Mouse (Mus musculus): ENCODE results near the gene Trim21. TPM values are rescaled to one million over a fixed set of nuclear protein-coding genes. Genes with fewer than 3 reads are reported as not detected.

Trim21 gene
- polyA plus RNA-seq, 1 experiment from 2014 or later, result not detected

Other genes starting within 250 kb of the Trim21 start
- 95.7 and 101 TPM in 2 replicates for gene Rrm1, start 123.8 kb downstream of the Trim21 start, polyA plus RNA-seq (2015; fragmentation: Nextera tagmentation; extraction: Ambion mirVana)
- 0.23 and 0.38 TPM in 2 replicates for gene Olfr543, start 83.8 kb downstream of the Trim21 start, polyA plus RNA-seq (2015; fragmentation: Nextera tagmentation; extraction: Ambion mirVana)
- gene Olfr544, start 77.2 kb downstream of the Trim21 start, polyA plus RNA-seq (2015; fragmentation: Nextera tagmentation; extraction: Ambion mirVana), result 0.06 and 0.13 TPM in 2 replicates
- 0.05 and 0.15 TPM in 2 replicates for gene Olfr545, start 65.9 kb downstream of the Trim21 start, polyA plus RNA-seq (2015; fragmentation: Nextera tagmentation; extraction: Ambion mirVana)
- gene Olfr547, start 30.7 kb downstream of the Trim21 start, polyA plus RNA-seq (2015; fragmentation: Nextera tagmentation; extraction: Ambion mirVana), result not detected in 2 replicates
- gene Olfr548-ps1, start 24.6 kb downstream of the Trim21 start, polyA plus RNA-seq (2015; fragmentation: Nextera tagmentation; extraction: Ambion mirVana), result not detected in 2 replicates
- gene Olfr549, start 15.6 kb downstream of the Trim21 start, polyA plus RNA-seq (2015; fragmentation: Nextera tagmentation; extraction: Ambion mirVana), result not detected in 2 replicates
- not detected in 2 replicates for gene Olfr550, start 6.0 kb upstream of the Trim21 start, polyA plus RNA-seq (2015; fragmentation: Nextera tagmentation; extraction: Ambion mirVana)
- gene Olfr551, start 26.4 kb upstream of the Trim21 start, polyA plus RNA-seq (2015; fragmentation: Nextera tagmentation; extraction: Ambion mirVana), result not detected in 2 replicates
- not detected in 2 replicates for gene Olfr552, start 32.3 kb upstream of the Trim21 start, polyA plus RNA-seq (2015; fragmentation: Nextera tagmentation; extraction: Ambion mirVana)
- not detected in 2 replicates for gene Olfr553, start 52.7 kb upstream of the Trim21 start, polyA plus RNA-seq (2015; fragmentation: Nextera tagmentation; extraction: Ambion mirVana)
- gene Olfr554, start 72.9 kb upstream of the Trim21 start, polyA plus RNA-seq (2015; fragmentation: Nextera tagmentation; extraction: Ambion mirVana), result not detected in 2 replicates
- not detected in 2 replicates for gene Olfr555, start 93.3 kb upstream of the Trim21 start, polyA plus RNA-seq (2015; fragmentation: Nextera tagmentation; extraction: Ambion mirVana)
- gene Olfr556, start 99.4 kb upstream of the Trim21 start, polyA plus RNA-seq (2015; fragmentation: Nextera tagmentation; extraction: Ambion mirVana), result not detected in 2 replicates
- gene Trim68, start 121.8 kb upstream of the Trim21 start, polyA plus RNA-seq (2015; fragmentation: Nextera tagmentation; extraction: Ambion mirVana), result 6.6 and 6.7 TPM in 2 replicates
- gene Olfr557, start 130.4 kb upstream of the Trim21 start, polyA plus RNA-seq (2015; fragmentation: Nextera tagmentation; extraction: Ambion mirVana), result not detected in 2 replicates
- gene Olfr558, start 136.7 kb upstream of the Trim21 start, polyA plus RNA-seq (2015; fragmentation: Nextera tagmentation; extraction: Ambion mirVana), result not detected in 2 replicates
- gene Olfr33, start 153.6 kb upstream of the Trim21 start, polyA plus RNA-seq (2015; fragmentation: Nextera tagmentation; extraction: Ambion mirVana), result not detected in 2 replicates
- gene Olfr559, start 162.0 kb upstream of the Trim21 start, polyA plus RNA-seq (2015; fragmentation: Nextera tagmentation; extraction: Ambion mirVana), result not detected in 2 replicates
- gene Olfr560, start 193.9 kb upstream of the Trim21 start, polyA plus RNA-seq (2015; fragmentation: Nextera tagmentation; extraction: Ambion mirVana), result not detected in 2 replicates
- 0.05 and 0.14 TPM in 2 replicates for gene Olfr78, start 194.0 kb upstream of the Trim21 start, polyA plus RNA-seq (2015; fragmentation: Nextera tagmentation; extraction: Ambion mirVana)
- gene Olfr561, start 205.7 kb upstream of the Trim21 start, polyA plus RNA-seq (2015; fragmentation: Nextera tagmentation; extraction: Ambion mirVana), result not detected in 2 replicates
- not detected in 2 replicates for gene Olfr564, start 238.0 kb upstream of the Trim21 start, polyA plus RNA-seq (2015; fragmentation: Nextera tagmentation; extraction: Ambion mirVana)